Mouse (Mus musculus) liver, embryonic 12.5 days (tissue): ENCODE data around the gene Sh3gl1. TPM values are rescaled to one million over a fixed set of nuclear protein-coding genes. Genes with fewer than 3 reads are reported as not detected.

Experiments used
- ATAC-seq: fragments of 200-750 bp; cut with Nextera tagmentation; 2 replicates; pipeline ENCODE4 v1.8.0; 2017; ENCODE audit warnings: moderate number of reproducible peaks, mild to moderate bottlenecking, moderate library complexity
- H3K27ac ChIP-seq: fragments of 300-500 bp; sonication (generic); 2 replicates; pipeline ENCODE4 v1.5.1; 2016; ENCODE audit warnings: mild to moderate bottlenecking
- H3K27me3 ChIP-seq: fragments of 300-500 bp; sonication (generic); replicated peaks from 2 replicates; pipeline ENCODE4 v1.6.1; 2016; ENCODE audit warnings: mild to moderate bottlenecking, moderate library complexity
- H3K36me3 ChIP-seq: fragments of 300-500 bp; sonication (generic); 2 replicates; pipeline ENCODE4 v1.6.1; 2016; ENCODE audit warnings: mild to moderate bottlenecking, moderate library complexity
- H3K4me1 ChIP-seq: fragments of 300-500 bp; sonication (generic); 2 replicates; pipeline ENCODE4 v1.6.1; 2016
- H3K4me2 ChIP-seq: fragments of 300-500 bp; sonication (generic); 2 replicates; pipeline ENCODE4 v1.6.1; 2016; ENCODE audit warnings: mild to moderate bottlenecking, moderate library complexity
- H3K4me3 ChIP-seq: fragments of 300-500 bp; sonication (generic); 2 replicates; pipeline ENCODE4 v1.5.1; 2016; ENCODE audit warnings: mild to moderate bottlenecking, moderate library complexity
- H3K9ac ChIP-seq: fragments of 300-500 bp; sonication (generic); 2 replicates; pipeline ENCODE4 v1.6.1; 2016; ENCODE audit warnings: mild to moderate bottlenecking, moderate library complexity
- H3K9me3 ChIP-seq: fragments of 300-500 bp; sonication (generic); replicated peaks from 2 replicates; pipeline ENCODE4 v1.6.1; 2016; ENCODE audit warnings: mild to moderate bottlenecking, moderate library complexity
- WGBS: fragments of 180-500 bp; shearing (Covaris S2); methylation state at CpG from one replicate; pipeline ENCODE4 v1.1.7; 2016; ENCODE audit not compliant: insufficient replicate concordance; 5-methylcytosine and 5-hydroxymethylcytosine counted together
- polyA plus RNA-seq: library from polyadenylated mRNA; unstranded; fragments of >200 nt; fragmentation: Nextera tagmentation; extraction: Ambion mirVana; gene quantifications from 2 replicates; pipeline ENCODE4 v1.2.1, GENCODE M21; 2016

The Sh3gl1 gene
- polyA plus RNA-seq, 1 experiment from 2014 or later, result 67.9 TPM

DNA sequence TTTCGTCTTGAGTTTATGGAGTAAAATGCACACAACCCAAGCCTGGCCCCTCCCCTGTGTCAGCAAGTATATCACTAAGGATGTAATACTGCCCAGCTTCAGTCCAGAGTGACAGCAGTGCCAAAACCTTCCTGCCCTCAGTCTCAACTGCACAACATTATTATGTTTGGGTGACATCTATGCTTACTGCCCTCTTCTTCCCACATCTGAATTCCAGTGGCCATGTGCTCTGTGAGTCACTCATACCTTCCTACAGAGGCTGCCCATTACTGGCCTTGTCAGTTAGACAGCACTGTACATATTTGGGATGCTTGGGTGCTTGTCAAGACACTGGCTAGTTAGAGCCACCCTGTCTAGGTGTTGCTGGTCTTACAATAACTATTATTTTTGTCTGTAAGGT lies 10.1 kb downstream of the Sh3gl1 start:
- Histone ChIP-seq H3K36me3 (peaks cover 74% of the 10 kb centered on the region), H3K27me3 (no peaks in the 10 kb centered on the region), H3K4me2 (no peak overlapping the region), H3K9ac (no peak overlapping the region), H3K4me1 (peaks cover 86% of the 10 kb centered on the region), H3K9me3 (no peaks in the 10 kb centered on the region), H3K4me3 (no peak overlapping the region), H3K27ac (no peak overlapping the region)
- 73% methylated on average over 1 of the region's 1 CpGs for WGBS
- no peak for ATAC-seq

GRCm38 (mm10) chr17:56024931-56025330 lies 11.5 kb downstream of the Sh3gl1 start:
- Histone ChIP-seq H3K27ac (no peak overlapping the region), H3K9ac (no peak overlapping the region), H3K4me1 (peaks cover 73% of the 10 kb centered on the region), H3K4me3 (no peak overlapping the region), H3K4me2 (no peak overlapping the region), H3K27me3 (no peaks in the 10 kb centered on the region), H3K9me3 (no peaks in the 10 kb centered on the region), H3K36me3 (peaks cover 70% of the 10 kb centered on the region)
- no peak for ATAC-seq
- WGBS, result 69% methylated on average over 5 of the region's 5 CpGs

DNA sequence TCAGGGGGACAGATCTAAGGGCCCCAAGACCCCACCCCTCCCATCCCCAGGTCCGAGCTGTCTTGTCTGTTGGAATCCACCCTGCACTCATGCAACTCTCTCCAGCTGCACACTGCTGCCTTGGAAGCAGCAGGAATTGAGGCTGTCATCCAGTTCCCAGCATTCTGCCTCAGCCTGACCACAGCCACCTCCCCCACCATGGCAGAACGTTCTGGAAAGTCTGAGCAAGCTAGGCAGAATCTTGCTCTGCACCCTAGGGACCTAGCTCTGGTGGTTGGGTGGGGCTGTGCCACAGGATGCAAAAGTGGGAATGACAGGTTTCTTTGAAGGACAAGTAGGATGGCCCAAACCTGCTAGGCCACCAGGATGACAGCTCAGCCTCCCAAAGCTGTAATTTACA lies 12.0 kb downstream of the Sh3gl1 start:
- no peaks in the 10 kb centered on the region for H3K9me3 ChIP-seq
- H3K27me3 ChIP-seq, result no peaks in the 10 kb centered on the region
- peaks cover 68% of the 10 kb centered on the region for H3K4me1 ChIP-seq
- H3K9ac ChIP-seq, result no peak overlapping the region
- H3K4me2 ChIP-seq, result no peak overlapping the region
- 55% methylated on average over 2 of the region's 2 CpGs for WGBS
- no peak overlapping the region for H3K4me3 ChIP-seq
- H3K36me3 ChIP-seq, result peaks cover 70% of the 10 kb centered on the region
- no peak for ATAC-seq
- H3K27ac ChIP-seq, result 0 out of 2 replicates have a peak overlapping the region, but pooled peaks have one; percentile 37

DNA sequence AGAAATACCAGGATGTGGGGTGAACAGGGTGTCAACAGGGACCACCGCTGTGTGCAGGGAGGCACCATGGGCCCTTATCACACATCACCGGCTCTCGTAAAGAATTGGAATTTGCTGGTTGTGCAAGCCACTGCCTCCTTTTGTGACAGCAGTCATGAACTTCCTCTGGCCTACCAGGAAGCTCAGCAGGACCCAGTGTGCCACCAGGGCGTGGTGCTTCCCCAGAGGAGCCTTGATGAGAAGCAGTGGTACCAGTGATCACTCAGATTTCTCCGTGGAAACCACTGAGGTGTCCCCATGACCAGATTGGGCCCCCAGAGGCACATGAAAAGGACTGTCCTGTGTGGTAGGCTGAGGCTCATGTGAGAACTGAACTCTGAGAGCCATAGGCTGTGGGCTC lies 13.0 kb downstream of the Sh3gl1 start:
- 44% methylated on average over 5 of the region's 5 CpGs for WGBS
- Histone ChIP-seq H3K4me1 (peaks cover 66% of the 10 kb centered on the region), H3K4me3 (no peak overlapping the region), H3K36me3 (peaks cover 70% of the 10 kb centered on the region), H3K4me2 (no peak overlapping the region), H3K9ac (no peak overlapping the region), H3K27me3 (no peaks in the 10 kb centered on the region), H3K27ac (no peak overlapping the region), H3K9me3 (no peaks in the 10 kb centered on the region)
- 0 out of 2 replicates have a peak, but pooled peaks have one; percentile 5 for ATAC-seq

DNA sequence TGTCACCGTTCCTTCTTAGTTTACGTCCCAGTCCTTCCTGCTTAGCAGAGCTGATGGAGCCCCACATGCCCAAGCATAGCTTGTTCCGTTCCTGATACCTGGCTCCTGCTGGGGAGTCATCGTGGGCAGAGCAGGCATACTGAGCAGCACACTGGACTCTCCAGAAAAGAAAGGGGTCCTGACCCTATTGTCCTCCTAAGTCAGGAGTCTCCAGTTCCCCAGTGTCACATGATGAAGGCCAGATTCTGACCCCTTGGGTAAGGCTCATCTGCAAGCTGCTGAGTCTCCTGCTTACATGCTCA lies 13.5 kb downstream of the Sh3gl1 start:
- H3K9ac ChIP-seq, result no peak overlapping the region
- no peaks in the 10 kb centered on the region for H3K9me3 ChIP-seq
- H3K4me2 ChIP-seq, result no peak overlapping the region
- no peaks in the 10 kb centered on the region for H3K27me3 ChIP-seq
- H3K4me3 ChIP-seq, result no peak overlapping the region
- peaks cover 65% of the 10 kb centered on the region for H3K4me1 ChIP-seq
- 79% methylated on average over 4 of the region's 4 CpGs for WGBS
- no peak overlapping the region for H3K27ac ChIP-seq
- peaks cover 70% of the 10 kb centered on the region for H3K36me3 ChIP-seq
- ATAC-seq, result no peak

GRCm38 (mm10) chr17:56022131-56022988 lies 14.1 kb downstream of the Sh3gl1 start:
- H3K27me3 ChIP-seq, result no peaks in the 10 kb centered on the region
- no peak overlapping the region for H3K27ac ChIP-seq
- no peak overlapping the region for H3K4me3 ChIP-seq
- ATAC-seq, result no peak
- no peak overlapping the region for H3K9ac ChIP-seq
- peaks cover 70% of the 10 kb centered on the region for H3K36me3 ChIP-seq
- 80% methylated on average over 2 of the region's 2 CpGs for WGBS
- H3K4me1 ChIP-seq, result peaks cover 59% of the 10 kb centered on the region
- no peaks in the 10 kb centered on the region for H3K9me3 ChIP-seq
- H3K4me2 ChIP-seq, result no peak overlapping the region

GRCm38 (mm10) chr17:56021161-56021910 lies 15.1 kb downstream of the Sh3gl1 start:
- no peak for ATAC-seq
- Histone ChIP-seq H3K27ac (no peak overlapping the region), H3K9me3 (no peaks in the 10 kb centered on the region), H3K27me3 (no peaks in the 10 kb centered on the region), H3K4me2 (no peak overlapping the region), H3K9ac (no peak overlapping the region), H3K4me3 (no peak overlapping the region), H3K4me1 (peaks cover 49% of the 10 kb centered on the region), H3K36me3 (peaks cover 72% of the 10 kb centered on the region)
- 64% methylated on average over 4 of the region's 4 CpGs for WGBS

GRCm38 (mm10) chr17:56020400-56021084 lies 15.9 kb downstream of the Sh3gl1 start:
- WGBS, result 86% methylated on average over 6 of the region's 6 CpGs
- Histone ChIP-seq H3K4me1 (peaks cover 42% of the 10 kb centered on the region), H3K36me3 (peaks cover 73% of the 10 kb centered on the region), H3K9me3 (no peaks in the 10 kb centered on the region), H3K9ac (no peak overlapping the region), H3K27ac (no peak overlapping the region), H3K4me3 (no peak overlapping the region), H3K4me2 (no peak overlapping the region), H3K27me3 (no peaks in the 10 kb centered on the region)
- ATAC-seq, result no peak

DNA sequence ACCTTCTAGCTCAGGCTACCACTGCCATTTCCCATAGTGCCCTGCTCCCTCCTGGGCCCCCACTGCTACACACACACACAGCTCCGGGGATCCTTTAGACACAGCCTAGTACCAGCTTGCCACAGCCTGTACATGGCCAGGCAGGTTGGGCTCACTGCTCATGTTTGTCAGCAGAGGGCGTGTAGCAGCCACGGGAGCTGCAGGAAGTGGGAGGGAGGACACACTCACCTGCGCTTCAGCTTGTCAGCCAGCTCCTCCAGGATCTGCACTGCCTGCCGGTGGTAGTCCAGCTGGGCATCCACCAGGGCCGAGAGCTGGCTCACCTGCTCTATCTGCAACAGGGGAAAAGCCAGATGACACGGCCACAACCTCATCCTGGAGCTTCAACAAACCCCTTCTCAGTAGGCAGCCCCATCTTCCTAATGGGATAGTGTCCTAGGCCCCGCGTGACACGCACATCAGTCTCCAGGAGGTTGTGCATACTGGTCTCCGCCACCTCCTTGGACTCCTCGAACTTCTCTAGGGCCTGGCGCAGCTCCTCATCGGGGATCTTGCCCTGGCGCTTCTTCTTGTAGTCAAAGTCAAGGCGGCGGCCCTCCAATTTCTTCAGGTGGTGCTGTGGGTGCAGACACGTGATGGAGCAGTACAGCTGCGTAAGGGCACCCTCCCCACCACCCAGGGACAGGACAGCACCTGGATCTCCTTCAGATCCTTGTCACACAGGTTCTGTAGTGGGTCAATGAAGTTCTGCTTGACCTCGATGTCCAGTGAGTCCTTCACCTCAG lies 17.9 kb downstream of the Sh3gl1 start:
- Histone ChIP-seq H3K27ac (no peak overlapping the region), H3K4me2 (no peak overlapping the region), H3K4me3 (no peak overlapping the region), H3K9ac (no peak overlapping the region), H3K4me1 (peaks cover 21% of the 10 kb centered on the region), H3K36me3 (peaks cover 78% of the 10 kb centered on the region), H3K27me3 (no peaks in the 10 kb centered on the region), H3K9me3 (no peaks in the 10 kb centered on the region)
- 75% methylated on average over 20 of the region's 20 CpGs for WGBS
- ATAC-seq, result 0 out of 2 replicates have a peak, but pooled peaks have one; percentile 15

DNA sequence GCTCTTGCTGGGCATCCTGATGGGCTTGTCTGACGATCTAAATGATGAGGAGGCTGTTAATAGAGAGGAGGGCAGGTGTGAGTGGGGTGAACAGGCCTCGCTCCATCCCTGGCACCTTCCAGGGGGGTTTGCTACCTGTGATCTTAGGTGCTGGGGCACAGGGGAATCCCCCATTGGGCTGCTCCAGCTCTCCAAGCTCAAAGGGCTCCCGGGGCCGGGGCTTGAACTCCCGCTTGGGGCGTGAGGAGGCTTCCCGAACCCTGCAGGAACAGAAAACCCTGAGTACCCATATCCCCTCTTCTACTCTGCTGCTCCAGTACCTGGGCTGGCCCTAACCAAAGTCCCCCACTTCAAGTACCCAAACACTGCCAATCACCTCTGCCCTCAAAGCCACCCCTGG lies 18.6 kb downstream of the Sh3gl1 start:
- Histone ChIP-seq H3K36me3 (peaks cover 79% of the 10 kb centered on the region), H3K4me3 (no peak overlapping the region), H3K4me1 (peaks cover 16% of the 10 kb centered on the region), H3K27ac (no peak overlapping the region), H3K9me3 (no peaks in the 10 kb centered on the region), H3K9ac (no peak overlapping the region), H3K27me3 (no peaks in the 10 kb centered on the region), H3K4me2 (no peak overlapping the region)
- ATAC-seq, result no peak
- WGBS, result 86% methylated on average over 7 of the region's 7 CpGs
